Mouse (Mus musculus) midbrain, embryonic 11.5 days (tissue): Measurements from ENCODE around the gene Itga1. TPM values are rescaled to one million over a fixed set of nuclear protein-coding genes. Genes with fewer than 3 reads are reported as not detected.

Experiments used
- ATAC-seq: fragments of 200-750 bp; cut with Nextera tagmentation; 2 replicates; pipeline ENCODE4 v1.8.0; 2017; ENCODE audit warnings: moderate TSS enrichment, moderate library complexity; ENCODE audit not compliant: low FRiP score
- DNase-seq: peaks from one replicate; pipeline ENCODE4 v3.0.0; 2015; ENCODE audit warnings: low spot score; ENCODE audit errors: missing footprints
- H3K27ac ChIP-seq: fragments of 300-500 bp; sonication (generic); 2 replicates; pipeline ENCODE4 v1.5.1; 2014; ENCODE audit warnings: low read depth, low read length
- H3K27me3 ChIP-seq: fragments of 300-500 bp; sonication (generic); 2 replicates; pipeline ENCODE4 v1.6.1; 2014; ENCODE audit warnings: mild to moderate bottlenecking, low read length, moderate library complexity, mixed read lengths; ENCODE audit not compliant: control insufficient read depth, insufficient read depth
- H3K36me3 ChIP-seq: fragments of 300-500 bp; sonication (generic); 2 replicates; pipeline ENCODE4 v1.6.1; 2014; ENCODE audit warnings: mild to moderate bottlenecking, low read length, moderate library complexity, mixed read lengths; ENCODE audit not compliant: control insufficient read depth, insufficient read depth
- H3K4me1 ChIP-seq: fragments of 300-500 bp; sonication (generic); 2 replicates; pipeline ENCODE4 v1.6.1; 2014; ENCODE audit warnings: low read length; ENCODE audit not compliant: control insufficient read depth, insufficient read depth
- H3K4me2 ChIP-seq: fragments of 300-500 bp; sonication (generic); 2 replicates; pipeline ENCODE4 v1.6.1; 2014; ENCODE audit warnings: mild to moderate bottlenecking, moderate library complexity
- H3K4me3 ChIP-seq: fragments of 300-500 bp; sonication (generic); 2 replicates; pipeline ENCODE4 v1.5.1; 2014; ENCODE audit warnings: low read depth, low read length
- H3K9ac ChIP-seq: fragments of 300-500 bp; sonication (generic); 2 replicates; pipeline ENCODE4 v1.6.1; 2014; ENCODE audit warnings: low read length
- H3K9me3 ChIP-seq: fragments of 300-500 bp; sonication (generic); 2 replicates; pipeline ENCODE4 v1.6.1; 2016; ENCODE audit warnings: low read length; ENCODE audit not compliant: control insufficient read depth
- WGBS: fragments of 180-500 bp; shearing (Covaris S2); extraction: QIAGEN DNeasy Blood & Tissue Kit; methylation state at CpG from one replicate; pipeline ENCODE4 v1.1.7; 2014; 5-methylcytosine and 5-hydroxymethylcytosine counted together
- polyA plus RNA-seq: library from polyadenylated mRNA; unstranded; fragments of >200 nt; fragmentation: Nextera tagmentation; extraction: Ambion mirVana; gene quantifications from 2 replicates; pipeline ENCODE4 v1.2.1, GENCODE M21; 2014

Gene Itga1
- polyA plus RNA-seq, 1 experiment from 2014 or later, result 6.3 TPM

DNA sequence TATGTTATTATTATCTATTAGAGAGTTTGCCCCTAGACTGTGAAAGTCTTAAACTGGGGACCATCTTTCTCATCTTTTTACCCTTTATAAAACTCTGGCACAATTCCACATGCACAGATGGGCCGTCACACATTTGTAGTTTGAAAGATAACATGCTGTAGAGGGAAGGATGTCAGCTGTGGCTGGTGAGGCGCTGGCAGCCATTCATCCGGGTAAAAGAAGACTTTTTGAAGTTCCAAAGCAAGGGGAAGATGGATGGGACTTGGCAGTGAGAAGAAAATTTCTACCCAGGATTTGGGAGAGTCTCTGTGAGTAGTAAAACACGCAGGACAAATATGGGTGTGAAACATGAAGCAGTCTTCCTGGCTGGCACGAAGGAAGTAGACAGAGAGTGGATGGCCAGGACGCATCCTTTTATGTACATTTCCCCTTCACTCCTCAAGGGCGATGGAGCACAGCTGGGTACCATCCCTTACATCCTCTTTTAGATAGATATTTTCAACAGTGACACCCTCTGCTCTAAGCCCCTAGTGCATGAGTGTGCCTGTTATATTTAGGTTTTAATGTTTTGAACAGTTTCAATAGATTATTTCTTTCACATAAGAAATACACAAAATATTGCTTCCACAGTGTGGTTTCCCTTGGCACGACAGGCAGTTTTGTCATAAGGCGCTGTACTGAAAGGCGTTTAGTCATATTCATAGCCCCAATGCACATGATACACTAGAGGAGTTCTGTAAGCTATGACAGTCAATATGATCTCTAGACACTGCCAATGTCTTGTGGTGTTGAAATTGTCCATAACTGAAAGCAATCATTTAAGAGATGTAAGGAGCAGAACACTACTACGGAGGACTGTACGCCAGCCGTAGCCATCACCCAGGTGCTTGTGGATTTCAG, 50.9 kb downstream of the Itga1 start:
- WGBS, result 91% methylated on average over 13 of the region's 13 CpGs
- no peak overlapping the region for H3K27ac ChIP-seq
- H3K36me3 ChIP-seq, result no peaks in the 10 kb centered on the region
- H3K9ac ChIP-seq, result no peak overlapping the region
- H3K4me3 ChIP-seq, result no peak overlapping the region
- no peaks in the 10 kb centered on the region for H3K9me3 ChIP-seq
- ATAC-seq, result no peak
- DNase-seq, result no peak
- no peaks in the 10 kb centered on the region for H3K4me1 ChIP-seq
- H3K27me3 ChIP-seq, result no peaks in the 10 kb centered on the region
- H3K4me2 ChIP-seq, result no peak overlapping the region

DNA sequence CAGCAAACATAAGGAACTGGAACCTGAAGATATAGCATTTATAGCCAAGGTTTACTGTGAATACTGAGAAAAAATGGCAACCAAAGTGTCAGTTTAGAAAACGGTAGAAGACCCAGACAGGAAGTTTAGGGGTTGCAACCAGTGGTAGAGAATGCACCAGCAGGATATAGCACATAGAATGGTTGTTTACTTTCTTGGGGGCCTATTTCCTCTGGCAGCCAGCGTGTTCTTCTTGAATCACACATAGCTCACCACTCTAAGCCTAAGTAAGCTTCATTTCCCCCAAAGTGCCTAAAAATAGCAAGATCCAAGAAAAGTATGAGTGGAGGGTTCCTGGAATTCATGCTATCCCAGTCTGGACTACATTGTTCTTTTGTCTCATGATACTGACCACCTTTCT, 59.1 kb downstream of the Itga1 start:
- no peak overlapping the region for H3K4me2 ChIP-seq
- no peak overlapping the region for H3K4me3 ChIP-seq
- no peaks in the 10 kb centered on the region for H3K4me1 ChIP-seq
- no peaks in the 10 kb centered on the region for H3K27me3 ChIP-seq
- H3K36me3 ChIP-seq, result no peaks in the 10 kb centered on the region
- no peak overlapping the region for H3K27ac ChIP-seq
- no peak for ATAC-seq
- no peak overlapping the region for H3K9ac ChIP-seq
- H3K9me3 ChIP-seq, result no peaks in the 10 kb centered on the region
- DNase-seq, result no peak
- 73% methylated on average over 2 of the region's 2 CpGs for whole genome bisulfite sequencing

DNA sequence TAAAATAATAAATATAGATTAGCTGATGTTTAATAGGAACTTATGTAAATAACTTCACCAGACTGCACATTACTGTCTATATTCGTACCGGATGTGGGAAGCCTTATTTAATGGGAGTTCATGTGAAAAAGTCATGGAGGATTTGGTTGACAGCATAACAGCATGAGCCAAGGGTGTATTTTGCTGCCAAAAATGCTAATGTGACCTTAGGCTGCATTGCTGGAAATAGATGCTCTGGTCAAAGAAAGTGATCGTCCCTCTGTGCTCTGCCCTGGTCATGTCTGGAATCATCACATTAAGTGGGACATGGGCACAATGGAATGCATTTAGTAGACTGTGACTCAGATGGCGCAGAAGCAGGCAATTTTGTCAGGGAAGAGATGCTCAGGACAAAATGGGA, 64.5 kb downstream of the Itga1 start:
- Histone ChIP-seq H3K4me2 (no peak overlapping the region), H3K4me3 (no peak overlapping the region), H3K4me1 (no peaks in the 10 kb centered on the region), H3K9me3 (no peaks in the 10 kb centered on the region), H3K27ac (no peak overlapping the region), H3K27me3 (no peaks in the 10 kb centered on the region), H3K36me3 (no peaks in the 10 kb centered on the region), H3K9ac (no peak overlapping the region)
- no peak for DNase-seq
- ATAC-seq, result no peak
- WGBS, result 88% methylated on average over 4 of the region's 4 CpGs

DNA sequence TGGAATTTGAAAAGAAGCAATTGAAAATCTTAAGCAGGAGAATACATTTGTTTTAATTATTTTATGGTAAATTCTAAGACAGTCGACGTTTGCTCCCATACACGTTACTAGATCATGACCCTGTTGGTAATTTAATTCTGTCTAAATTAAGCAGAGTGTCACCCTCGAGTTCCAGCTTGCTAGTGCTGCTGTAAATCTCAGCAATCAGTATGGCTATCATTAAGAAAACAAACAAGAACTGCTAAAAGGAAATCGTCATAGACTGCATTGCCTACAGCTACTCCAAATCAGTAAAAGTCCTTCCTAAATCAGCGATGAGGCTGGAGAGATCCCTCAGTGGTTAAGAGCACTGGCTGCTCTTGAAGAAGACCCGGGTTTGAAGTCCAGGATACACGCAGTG, 66.4 kb downstream of the Itga1 start:
- H3K27ac ChIP-seq, result no peak overlapping the region
- ATAC-seq, result no peak
- H3K9me3 ChIP-seq, result no peaks in the 10 kb centered on the region
- WGBS, result 83% methylated on average over 8 of the region's 8 CpGs
- no peaks in the 10 kb centered on the region for H3K36me3 ChIP-seq
- H3K4me3 ChIP-seq, result no peak overlapping the region
- no peak overlapping the region for H3K9ac ChIP-seq
- DNase-seq, result no peak
- no peaks in the 10 kb centered on the region for H3K4me1 ChIP-seq
- no peak overlapping the region for H3K4me2 ChIP-seq
- H3K27me3 ChIP-seq, result no peaks in the 10 kb centered on the region

DNA sequence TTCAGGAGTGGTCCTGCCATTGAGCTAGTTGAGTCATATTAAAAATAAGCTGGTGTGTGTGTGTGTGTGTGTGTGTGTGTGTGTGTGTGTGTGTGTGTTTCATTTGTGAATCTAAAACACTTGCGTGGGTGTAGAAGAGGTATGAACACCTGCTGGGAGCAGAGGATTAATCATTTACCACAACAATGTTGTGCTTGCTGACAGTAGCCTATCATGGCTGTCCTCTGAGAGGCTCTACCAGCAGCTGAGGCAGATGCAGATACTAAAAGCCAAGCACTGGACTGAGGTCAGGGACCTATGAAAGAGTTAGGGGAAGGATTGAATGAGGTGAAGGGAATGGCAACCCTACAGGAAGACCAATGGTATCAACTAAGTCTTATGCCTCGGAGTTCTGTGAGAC, 68.6 kb downstream of the Itga1 start:
- DNase-seq, result peak; percentile 49
- Histone ChIP-seq H3K4me1 (no peaks in the 10 kb centered on the region), H3K4me3 (no peak overlapping the region), H3K9ac (no peak overlapping the region), H3K36me3 (no peaks in the 10 kb centered on the region), H3K27ac (no peak overlapping the region), H3K27me3 (no peaks in the 10 kb centered on the region), H3K4me2 (no peak overlapping the region), H3K9me3 (no peaks in the 10 kb centered on the region)
- no peak for ATAC-seq
- WGBS, result 85% methylated on average over 2 of the region's 2 CpGs

DNA sequence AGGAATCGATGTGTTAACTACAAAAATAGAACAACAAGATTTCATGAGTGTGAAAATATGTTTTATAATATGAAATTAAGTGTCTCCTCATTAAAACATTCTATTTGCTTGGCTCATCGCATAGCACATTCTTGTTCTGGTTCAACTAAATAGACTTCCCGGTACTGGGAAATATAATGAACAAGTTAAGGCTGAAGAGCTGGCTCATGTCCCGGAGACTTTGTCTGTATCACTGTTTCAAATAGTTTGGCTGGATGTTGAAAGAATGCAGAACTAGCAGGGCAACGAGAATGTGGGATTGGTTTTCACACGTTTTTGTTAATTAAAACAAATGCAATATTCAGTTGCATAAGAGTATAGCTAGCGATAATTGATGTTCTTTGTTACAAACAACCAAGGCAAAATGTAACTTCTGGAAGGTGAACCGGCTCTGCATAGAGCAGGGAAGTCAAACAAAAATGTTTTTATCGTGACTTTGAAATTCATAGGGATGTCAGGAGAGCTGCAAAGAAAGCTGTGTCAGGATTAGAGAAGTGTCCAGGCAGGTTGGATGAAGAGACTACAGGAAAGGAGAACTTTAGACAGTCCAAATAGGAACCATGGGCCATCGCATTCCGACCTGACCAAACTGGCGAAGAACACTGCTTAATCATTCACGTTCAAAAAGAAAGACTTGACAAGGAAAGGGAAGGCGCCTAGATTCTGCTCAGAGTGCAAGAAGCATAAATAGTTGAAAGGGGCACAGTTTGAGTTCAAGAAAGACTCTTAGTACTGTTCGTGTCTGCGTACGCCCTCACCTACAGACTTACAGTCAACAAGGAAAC, 70.4 kb downstream of the Itga1 start:
- Histone ChIP-seq H3K9ac (no peak overlapping the region), H3K27me3 (no peaks in the 10 kb centered on the region), H3K4me2 (no peak overlapping the region), H3K4me1 (no peaks in the 10 kb centered on the region), H3K36me3 (no peaks in the 10 kb centered on the region), H3K9me3 (no peaks in the 10 kb centered on the region), H3K27ac (no peak overlapping the region), H3K4me3 (no peak overlapping the region)
- 89% methylated on average over 17 of the region's 17 CpGs for WGBS
- DNase-seq, result peak; percentile 78
- no peak for ATAC-seq

DNA sequence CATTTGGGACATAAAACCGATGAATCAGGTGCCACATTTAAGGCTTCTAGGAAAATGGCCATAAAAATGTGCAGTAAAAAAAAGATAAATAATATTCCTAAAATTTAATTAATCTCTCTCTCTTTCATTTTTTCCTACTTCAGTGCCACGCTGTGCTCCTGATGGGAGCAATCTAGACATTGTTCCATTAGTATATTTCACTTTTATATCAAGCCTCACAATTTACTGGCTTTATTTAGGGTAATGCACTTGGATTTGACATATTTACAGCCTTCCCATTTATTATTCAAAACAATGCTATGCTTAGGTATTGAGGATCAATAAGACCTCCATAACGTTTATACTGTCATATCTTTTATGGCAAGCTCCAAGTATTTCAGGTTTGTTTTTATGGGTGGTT, 76.4 kb downstream of the Itga1 start:
- Histone ChIP-seq H3K36me3 (no peaks in the 10 kb centered on the region), H3K27ac (no peak overlapping the region), H3K27me3 (no peaks in the 10 kb centered on the region), H3K4me2 (no peak overlapping the region), H3K4me1 (no peaks in the 10 kb centered on the region), H3K9me3 (no peaks in the 10 kb centered on the region), H3K9ac (no peak overlapping the region), H3K4me3 (no peak overlapping the region)
- 89% methylated on average over 3 of the region's 3 CpGs for WGBS
- no peak for DNase-seq
- ATAC-seq, result no peak

DNA sequence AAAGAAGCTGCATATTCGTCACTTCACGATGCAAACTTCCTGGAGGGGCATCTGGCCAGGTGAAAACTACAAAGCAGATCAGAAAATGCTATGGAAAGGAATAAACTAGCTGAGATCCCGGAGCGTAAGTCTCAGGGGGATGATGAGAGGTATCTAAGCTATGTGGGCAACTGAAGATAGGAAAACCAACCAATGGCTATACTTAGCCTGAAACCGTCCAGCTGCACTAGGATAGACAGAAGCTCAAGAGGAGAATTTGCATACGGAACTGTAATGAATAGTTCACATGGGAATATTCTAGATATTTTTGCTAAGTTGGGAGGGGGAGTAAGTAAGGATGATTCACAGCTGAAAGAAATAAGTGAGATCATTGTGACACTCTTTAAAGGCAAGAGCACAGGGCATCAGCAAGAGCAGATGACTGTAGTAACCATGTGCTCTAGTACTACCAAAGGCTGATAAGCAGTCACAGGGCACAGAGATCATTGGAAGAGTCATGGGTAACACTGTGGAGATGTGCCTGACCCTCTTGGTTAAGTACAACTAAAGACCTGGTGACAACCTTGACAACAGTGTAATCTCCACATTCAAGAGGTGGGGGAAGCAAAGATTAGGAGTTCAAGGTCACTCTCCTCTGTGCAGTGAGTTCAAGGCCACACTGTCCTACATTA, 79.5 kb downstream of the Itga1 start:
- WGBS, result 91% methylated on average over 6 of the region's 6 CpGs
- ATAC-seq, result no peak; the same call in 1 of the 2 replicates
- no peak for DNase-seq

DNA sequence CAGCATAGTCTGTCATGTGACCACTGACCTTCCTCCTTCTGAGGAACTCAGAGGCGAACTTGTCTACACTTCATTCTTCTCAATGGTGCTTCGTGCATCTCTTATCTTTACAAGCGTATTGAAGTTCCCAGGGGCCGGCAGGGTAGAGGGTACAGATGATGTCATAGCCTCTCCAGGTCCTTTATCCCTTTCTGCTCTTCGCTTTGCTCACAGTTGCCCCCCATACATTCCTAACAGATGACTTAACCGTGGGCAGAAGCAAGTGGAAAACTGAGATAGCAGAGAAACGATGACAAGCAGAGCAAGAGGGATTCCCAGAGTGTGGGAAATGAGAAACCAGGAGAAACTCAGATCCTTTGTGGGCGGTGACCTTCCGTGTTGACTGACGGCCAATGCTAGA, 80.4 kb downstream of the Itga1 start:
- H3K4me2 ChIP-seq, result no peak overlapping the region
- H3K4me1 ChIP-seq, result no peaks in the 10 kb centered on the region

More for the DNA sequence above, 79.5 kb downstream of the Itga1 start:
- H3K9ac ChIP-seq, result no peak overlapping the region
- H3K4me1 ChIP-seq, result no peaks in the 10 kb centered on the region
- no peak overlapping the region for H3K4me2 ChIP-seq
- H3K9me3 ChIP-seq, result no peaks in the 10 kb centered on the region
- H3K4me3 ChIP-seq, result no peak overlapping the region
- no peaks in the 10 kb centered on the region for H3K27me3 ChIP-seq
- no peak overlapping the region for H3K27ac ChIP-seq
- no peaks in the 10 kb centered on the region for H3K36me3 ChIP-seq

More for the DNA sequence above, 80.4 kb downstream of the Itga1 start:
- no peak for ATAC-seq
- no peaks in the 10 kb centered on the region for H3K9me3 ChIP-seq
- DNase-seq, result no peak
- H3K9ac ChIP-seq, result no peak overlapping the region
- H3K27me3 ChIP-seq, result no peaks in the 10 kb centered on the region
- WGBS, result 85% methylated on average over 10 of the region's 10 CpGs
- no peak overlapping the region for H3K27ac ChIP-seq
- H3K4me3 ChIP-seq, result no peak overlapping the region
- H3K36me3 ChIP-seq, result no peaks in the 10 kb centered on the region
